Mouse (Mus musculus): ENCODE measurements around the gene Tgm2.

DNA sequence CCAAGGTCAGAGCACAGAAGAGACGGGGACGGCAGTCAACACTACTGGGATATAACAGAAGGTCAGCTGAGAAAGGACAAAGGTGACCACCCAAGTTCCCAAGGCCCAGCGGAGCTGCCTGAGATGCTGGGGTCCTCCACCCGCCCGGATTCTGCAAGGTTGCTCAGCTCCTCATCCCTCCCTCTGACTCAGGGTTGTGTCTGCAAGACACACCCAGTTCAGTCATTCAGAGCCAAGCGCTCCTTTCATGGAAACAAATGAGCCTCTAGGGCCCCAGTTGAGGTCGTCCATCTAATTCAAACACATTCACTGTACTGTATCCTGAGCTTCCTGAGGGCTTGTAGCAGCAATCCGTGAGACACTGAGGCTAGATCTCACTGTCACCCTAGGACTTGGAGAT is 8.4 kb upstream of the Tgm2 start:
- TF ChIP-seq CTCF (IDR thresholded peaks at IDR 0.05; ENCODE audit: control insufficient read depth, insufficient read depth, low read length) (no peak), POLR2A (IDR thresholded peaks at IDR 0.05; ENCODE audit: borderline replicate concordance, control insufficient read depth, low read depth, low read length) (no peak)
